Mouse (Mus musculus) brain, embryonic 18.5 days (tissue): Measurements from ENCODE around the gene Zdhhc19.

ENCODE experiments used
- DNase-seq: peaks from one replicate; pipeline ENCODE4 v3.0.0-alpha.2; 2012; ENCODE audit warnings: low read depth, low spot score

The Zdhhc19 gene

GRCm38 (mm10) chr16:32516006-32516962 is 20.2 kb downstream of the Zdhhc19 start:
- DNase-seq: peak; percentile 61

- DNase-seq: no peak
Measured at GRCm38 (mm10) chr16:32517785-32518481, 21.9 kb downstream of the Zdhhc19 start.

- no peak for DNase-seq
Measured at GRCm38 (mm10) chr16:32519656-32520371, 23.7 kb downstream of the Zdhhc19 start.

- no peak for DNase-seq
Measured at GRCm38 (mm10) chr16:32520372-32520748, 24.3 kb downstream of the Zdhhc19 start.

- no peak for DNase-seq
Measured at GRCm38 (mm10) chr16:32522578-32523194, 26.6 kb downstream of the Zdhhc19 start.

- DNase-seq: no peak
Measured at GRCm38 (mm10) chr16:32523462-32524243, 27.6 kb downstream of the Zdhhc19 start.

GRCm38 (mm10) chr16:32524244-32524615 is 28.2 kb downstream of the Zdhhc19 start:
- DNase-seq: no peak

GRCm38 (mm10) chr16:32526906-32527305 is 30.8 kb downstream of the Zdhhc19 start:
- DNase-seq: no peak

GRCm38 (mm10) chr16:32532878-32533826 is 37.1 kb downstream of the Zdhhc19 start:
- no peak for DNase-seq

- no peak for DNase-seq
Measured at GRCm38 (mm10) chr16:32535157-32535751, 39.2 kb downstream of the Zdhhc19 start.

- no peak for DNase-seq
Measured at GRCm38 (mm10) chr16:32537867-32538660, 42.0 kb downstream of the Zdhhc19 start.

GRCm38 (mm10) chr16:32538761-32539255 is 42.7 kb downstream of the Zdhhc19 start:
- no peak for DNase-seq

GRCm38 (mm10) chr16:32541338-32542179 is 45.5 kb downstream of the Zdhhc19 start:
- no peak for DNase-seq

GRCm38 (mm10) chr16:32543422-32543821 is 47.4 kb downstream of the Zdhhc19 start:
- DNase-seq: no peak

- DNase-seq: no peak
Measured at GRCm38 (mm10) chr16:32547156-32548068, 51.3 kb downstream of the Zdhhc19 start.

GRCm38 (mm10) chr16:32550084-32550483 is 54.0 kb downstream of the Zdhhc19 start:
- DNase-seq: no peak
